Mouse (Mus musculus): ENCODE data around the gene Twist1. TPM values are rescaled to one million over a fixed set of nuclear protein-coding genes. Genes with fewer than 3 reads are reported as not detected.
A peak's percentile ranks its signal among the peaks of the same experiment; 100 is the strongest.

Gene Twist1
- 1 to 10 TPM; 2.0 to 2.3 TPM for total RNA-seq (2021)

- DNase-seq (ENCODE audit: extremely low spot score in 1 of 2, low spot score in 1 of 2) = peak in 1 of 2 experiments; percentile 11
Observed at GRCm38 (mm10) chr12:33957400-33958240, at the start of gene Twist1. Twist1 (plus strand) TSS chr12:33957671.

- no peak for DNase-seq (ENCODE audit: extremely low spot score in 1 of 2, low spot score in 1 of 2)
Observed at GRCm38 (mm10) chr12:33926751-33927150, 30.7 kb upstream of the Twist1 start.

- peak in 1 of 2 experiments; percentile 3 for DNase-seq (ENCODE audit: extremely low spot score in 1 of 2, low spot score in 1 of 2)
Observed at GRCm38 (mm10) chr12:33927334-33928098, 30.0 kb upstream of the Twist1 start.

- no peak for DNase-seq (ENCODE audit: extremely low spot score in 1 of 2, low spot score in 1 of 2)
Observed at GRCm38 (mm10) chr12:33928331-33929192, 28.9 kb upstream of the Twist1 start, which contains the start of gene Ferd3l. Ferd3l (plus strand) TSS chr12:33928425.

GRCm38 (mm10) chr12:33952843-33953242 is 4.6 kb upstream of the Twist1 start:
- no peak for DNase-seq (ENCODE audit: extremely low spot score in 1 of 2, low spot score in 1 of 2)

- DNase-seq (ENCODE audit: extremely low spot score in 1 of 2, low spot score in 1 of 2) = no peak
Observed at GRCm38 (mm10) chr12:33954931-33955565, 2.4 kb upstream of the Twist1 start.

- DNase-seq (ENCODE audit: extremely low spot score in 1 of 2, low spot score in 1 of 2) = no peak
Observed at GRCm38 (mm10) chr12:33955606-33956295, 1.7 kb upstream of the Twist1 start.

GRCm38 (mm10) chr12:33956576-33957399 is 683 bp upstream of the Twist1 start:
- no peak for DNase-seq (ENCODE audit: extremely low spot score in 1 of 2, low spot score in 1 of 2)

GRCm38 (mm10) chr12:33958241-33959194 is 1.0 kb downstream of the Twist1 start:
- DNase-seq (ENCODE audit: extremely low spot score in 1 of 2, low spot score in 1 of 2) = peak in 1 of 2 experiments; percentile 16

- DNase-seq (ENCODE audit: extremely low spot score in 1 of 2, low spot score in 1 of 2) = no peak
Observed at GRCm38 (mm10) chr12:33959206-33959605, 1.7 kb downstream of the Twist1 start.

- no peak for DNase-seq (ENCODE audit: extremely low spot score in 1 of 2, low spot score in 1 of 2)
Observed at GRCm38 (mm10) chr12:33959846-33960245, 2.4 kb downstream of the Twist1 start.

GRCm38 (mm10) chr12:33961013-33961412 is 3.5 kb downstream of the Twist1 start:
- no peak for DNase-seq (ENCODE audit: extremely low spot score in 1 of 2, low spot score in 1 of 2)

GRCm38 (mm10) chr12:33962118-33962772 is 4.8 kb downstream of the Twist1 start:
- no peak for DNase-seq (ENCODE audit: extremely low spot score in 1 of 2, low spot score in 1 of 2)

GRCm38 (mm10) chr12:33962773-33963130 is 5.3 kb downstream of the Twist1 start:
- DNase-seq (ENCODE audit: extremely low spot score in 1 of 2, low spot score in 1 of 2) = no peak

- DNase-seq (ENCODE audit: extremely low spot score in 1 of 2, low spot score in 1 of 2) = no peak
Observed at GRCm38 (mm10) chr12:33963671-33964369, 6.3 kb downstream of the Twist1 start.

- DNase-seq (ENCODE audit: extremely low spot score in 1 of 2, low spot score in 1 of 2) = no peak
Observed at GRCm38 (mm10) chr12:33964427-33964826, 7.0 kb downstream of the Twist1 start.
